Mouse (Mus musculus): ENCODE data around the gene Tmem139.

The Tmem139 gene

GRCm38 (mm10) chr6:42261524-42262170 lies at the start of gene Tmem139:
Gene Tmem139 (plus strand): TSS chr6:42261970.
- no peak for DNase-seq

GRCm38 (mm10) chr6:42215028-42215427 lies 46.7 kb upstream of the Tmem139 start, which contains the start of gene Tas2r144:
Gene Tas2r144 (plus strand): TSS chr6:42215328.
- no peak for DNase-seq

GRCm38 (mm10) chr6:42222286-42222685 lies 39.5 kb upstream of the Tmem139 start:
- DNase-seq, result peak; percentile 12

- no peak for DNase-seq
Measured at GRCm38 (mm10) chr6:42225046-42225445, 36.7 kb upstream of the Tmem139 start.

GRCm38 (mm10) chr6:42227240-42228101 lies 34.3 kb upstream of the Tmem139 start:
- DNase-seq, result peak; percentile 71

- no peak for DNase-seq
Measured at GRCm38 (mm10) chr6:42229610-42230009, 32.2 kb upstream of the Tmem139 start.

- no peak for DNase-seq
Measured at GRCm38 (mm10) chr6:42231191-42231590, 30.6 kb upstream of the Tmem139 start.

- no peak for DNase-seq
Measured at GRCm38 (mm10) chr6:42237276-42237805, 24.4 kb upstream of the Tmem139 start.

- no peak for DNase-seq
Measured at GRCm38 (mm10) chr6:42241311-42242045, 20.3 kb upstream of the Tmem139 start.

GRCm38 (mm10) chr6:42245711-42246353 lies 15.9 kb upstream of the Tmem139 start, which contains the start of gene Gstk1:
Gene Gstk1 (plus strand): TSS chr6:42245935.
- DNase-seq, result peak; percentile 71

GRCm38 (mm10) chr6:42247173-42247572 lies 14.6 kb upstream of the Tmem139 start:
- no peak for DNase-seq

GRCm38 (mm10) chr6:42247981-42248380 lies 13.8 kb upstream of the Tmem139 start:
- no peak for DNase-seq

GRCm38 (mm10) chr6:42251791-42252190 lies 10.0 kb upstream of the Tmem139 start:
- DNase-seq, result no peak

GRCm38 (mm10) chr6:42253103-42253502 lies 8.7 kb upstream of the Tmem139 start:
- no peak for DNase-seq

GRCm38 (mm10) chr6:42257303-42257863 lies 4.4 kb upstream of the Tmem139 start:
- DNase-seq, result peak; percentile 37

- DNase-seq, result no peak
Measured at GRCm38 (mm10) chr6:42260430-42260829, 1.3 kb upstream of the Tmem139 start.

GRCm38 (mm10) chr6:42264626-42265312 lies 3.0 kb downstream of the Tmem139 start, which contains the start of gene Casp2:
Gene Casp2 (plus strand): TSS chr6:42264985.
- DNase-seq, result peak; percentile 100

GRCm38 (mm10) chr6:42265391-42266330 lies 3.9 kb downstream of the Tmem139 start:
- DNase-seq, result peak; percentile 39

- DNase-seq, result no peak
Measured at GRCm38 (mm10) chr6:42270817-42271216, 9.0 kb downstream of the Tmem139 start.

GRCm38 (mm10) chr6:42276151-42276550 lies 14.4 kb downstream of the Tmem139 start:
- no peak for DNase-seq

Data from cerebellum, adult 9-10 months (tissue).